Mouse (Mus musculus) left cerebral cortex, postnatal 4 days (tissue): Measurements from ENCODE around the gene Tcf15. TPM values are rescaled to one million over a fixed set of nuclear protein-coding genes. Genes with fewer than 3 reads are reported as not detected.
A peak's percentile ranks its signal among the peaks of the same experiment; 100 is the strongest.

ENCODE experiments used
- DNase-seq: peaks from one replicate; pipeline ENCODE4 v3.0.0-alpha.2; 2022
- intact Hi-C: fragments of 180-260 bp; cut with DNase I; formaldehyde crosslinking; loops from one replicate; pipeline ENCODE4 v1.15.1; 2025
- total RNA-seq, 2 experiments: library from RNA; stranded (reverse); gene quantifications; 2 replicates each; pipeline ENCODE4 v1.2.3; 2021

The Tcf15 gene
- total RNA-seq, 2 experiments from 2014 or later = 0.54 to 1.1 TPM

GRCm38 (mm10) chr2:152166257-152166656 is 22.9 kb downstream of the Tcf15 start:
- no peak for DNase-seq
- intact Hi-C loops = no loop called here

GRCm38 (mm10) chr2:152167851-152168290 is 24.5 kb downstream of the Tcf15 start:
- intact Hi-C loops = no loop called here
- peak; percentile 18 for DNase-seq

- DNase-seq = no peak
- intact Hi-C loops = no loop called here
Measured at GRCm38 (mm10) chr2:152169377-152169776, 26.0 kb downstream of the Tcf15 start.

- intact Hi-C loops = no loop called here
- no peak for DNase-seq
Measured at GRCm38 (mm10) chr2:152174861-152175260, 31.5 kb downstream of the Tcf15 start.

GRCm38 (mm10) chr2:152176659-152177058 is 33.3 kb downstream of the Tcf15 start:
- DNase-seq = peak; percentile 60
- intact Hi-C loops = no loop called here

GRCm38 (mm10) chr2:152177162-152177805 is 33.9 kb downstream of the Tcf15 start:
- DNase-seq = no peak
- intact Hi-C loops = no loop called here

GRCm38 (mm10) chr2:152177806-152178170 is 34.4 kb downstream of the Tcf15 start:
- intact Hi-C loops = no loop called here
- DNase-seq = no peak

GRCm38 (mm10) chr2:152178345-152178744 is 35.0 kb downstream of the Tcf15 start:
- no peak for DNase-seq
- intact Hi-C loops = no loop called here

- DNase-seq = no peak
- intact Hi-C loops = no loop called here
Measured at GRCm38 (mm10) chr2:152179301-152179700, 35.9 kb downstream of the Tcf15 start.

GRCm38 (mm10) chr2:152180323-152180722 is 37.0 kb downstream of the Tcf15 start:
- DNase-seq = peak; percentile 81
- intact Hi-C loops = no loop called here

- no peak for DNase-seq
- intact Hi-C loops = no loop called here
Measured at GRCm38 (mm10) chr2:152187132-152187531, 43.8 kb downstream of the Tcf15 start.

GRCm38 (mm10) chr2:152189213-152189612 is 45.9 kb downstream of the Tcf15 start:
- intact Hi-C loops = no loop called here
- DNase-seq = no peak

GRCm38 (mm10) chr2:152189640-152190039 is 46.3 kb downstream of the Tcf15 start:
- intact Hi-C loops = loop anchor here (10.0 kb wide), 1 partner anchor 155 kb away; no protein-coding TSS in a partner anchor
- DNase-seq = no peak

- no peak for DNase-seq
Measured at GRCm38 (mm10) chr2:152190161-152190560, 46.8 kb downstream of the Tcf15 start.

GRCm38 (mm10) chr2:152192591-152193345 is 49.4 kb downstream of the Tcf15 start:
- intact Hi-C loops = loop anchor here (10.0 kb wide), 1 partner anchor 158 kb away; no protein-coding TSS in a partner anchor
- DNase-seq = no peak

More at GRCm38 (mm10) chr2:152190161-152190560, 46.8 kb downstream of the Tcf15 start:
- intact Hi-C loops = loop anchor here (10.0 kb wide), 1 partner anchor 155 kb away; no protein-coding TSS in a partner anchor

- no peak for DNase-seq
- intact Hi-C loops = loop anchor here (10.0 kb wide), 1 partner anchor 159 kb away; no protein-coding TSS in a partner anchor
Measured at GRCm38 (mm10) chr2:152193346-152193710, 50.0 kb downstream of the Tcf15 start.

- intact Hi-C loops = loop anchor here (10.0 kb wide), 1 partner anchor 160 kb away; no protein-coding TSS in a partner anchor
- no peak for DNase-seq
Measured at GRCm38 (mm10) chr2:152194586-152194985, 51.2 kb downstream of the Tcf15 start.

GRCm38 (mm10) chr2:152196896-152197295 is 53.5 kb downstream of the Tcf15 start:
- intact Hi-C loops = loop anchor here (2.0 to 10.0 kb wide), 3 partner anchors 70 to 162 kb away; no protein-coding TSS in a partner anchor
- DNase-seq = no peak

- intact Hi-C loops = loop anchor here (2.0 to 10.0 kb wide), 3 partner anchors 70 to 163 kb away; no protein-coding TSS in a partner anchor
Measured at GRCm38 (mm10) chr2:152197301-152197712, 53.9 kb downstream of the Tcf15 start.

More at GRCm38 (mm10) chr2:152197301-152197712, 53.9 kb downstream of the Tcf15 start:
- peak; percentile 71 for DNase-seq
